Mouse (Mus musculus) heart, embryonic 16.5 days (tissue): ENCODE results near the gene Gsap. TPM values are rescaled to one million over a fixed set of nuclear protein-coding genes. Genes with fewer than 3 reads are reported as not detected.
"Not testable (repeated sequence)": the region's sequence is repeated elsewhere in the genome, so short reads cannot be mapped to it uniquely, and the experiment has no call there.

ENCODE experiments used
- ATAC-seq: fragments of 200-750 bp; cut with Nextera tagmentation; replicated peaks from 2 replicates; pipeline ENCODE4 v1.8.0; 2017; ENCODE audit warnings: moderate number of reproducible peaks; ENCODE audit not compliant: insufficient read depth, low FRiP score; ENCODE audit errors: extremely low read depth
- H3K27ac ChIP-seq: fragments of 300-500 bp; sonication (generic); 2 replicates; pipeline ENCODE4 v1.5.1; 2014; ENCODE audit warnings: mild to moderate bottlenecking, low read length, control low read depth, moderate library complexity
- H3K27me3 ChIP-seq: fragments of 300-500 bp; sonication (generic); 2 replicates; pipeline ENCODE4 v1.6.1; 2014; ENCODE audit warnings: low read length, mixed read lengths; ENCODE audit not compliant: control insufficient read depth, insufficient read depth
- H3K36me3 ChIP-seq: fragments of 300-500 bp; sonication (generic); 2 replicates; pipeline ENCODE4 v1.6.1; 2014; ENCODE audit not compliant: control insufficient read depth, insufficient read depth
- H3K4me1 ChIP-seq: fragments of 300-500 bp; sonication (generic); 2 replicates; pipeline ENCODE4 v1.6.1; 2014; ENCODE audit warnings: low read length, mixed read lengths; ENCODE audit not compliant: control insufficient read depth, insufficient read depth
- H3K4me2 ChIP-seq: fragments of 300-500 bp; sonication (generic); 2 replicates; pipeline ENCODE4 v1.6.1; 2014; ENCODE audit warnings: low read depth, mild to moderate bottlenecking, control low read depth, low read length
- H3K4me3 ChIP-seq: fragments of 300-500 bp; sonication (generic); 2 replicates; pipeline ENCODE4 v1.5.1; 2014; ENCODE audit warnings: mild to moderate bottlenecking, control low read depth, low read length
- H3K9ac ChIP-seq: fragments of 300-500 bp; sonication (generic); 2 replicates; pipeline ENCODE4 v1.6.1; 2014; ENCODE audit warnings: low read length, control low read depth
- H3K9me3 ChIP-seq: fragments of 300-500 bp; sonication (generic); replicated peaks from 2 replicates; pipeline ENCODE4 v1.6.1; 2016; ENCODE audit warnings: low read length; ENCODE audit not compliant: control insufficient read depth
- WGBS: fragments of 180-500 bp; shearing (Covaris S2); extraction: QIAGEN DNeasy Blood & Tissue Kit; methylation state at CpG from one replicate; pipeline ENCODE4 v1.1.7; 2014; 5-methylcytosine and 5-hydroxymethylcytosine counted together
- polyA plus RNA-seq: library from polyadenylated mRNA; unstranded; fragments of >200 nt; fragmentation: Nextera tagmentation; extraction: Ambion mirVana; gene quantifications from 2 replicates; pipeline ENCODE4 v1.2.1, GENCODE M21; 2015

Gsap gene
- polyA plus RNA-seq, 1 experiment from 2014 or later: 2.3 TPM

DNA sequence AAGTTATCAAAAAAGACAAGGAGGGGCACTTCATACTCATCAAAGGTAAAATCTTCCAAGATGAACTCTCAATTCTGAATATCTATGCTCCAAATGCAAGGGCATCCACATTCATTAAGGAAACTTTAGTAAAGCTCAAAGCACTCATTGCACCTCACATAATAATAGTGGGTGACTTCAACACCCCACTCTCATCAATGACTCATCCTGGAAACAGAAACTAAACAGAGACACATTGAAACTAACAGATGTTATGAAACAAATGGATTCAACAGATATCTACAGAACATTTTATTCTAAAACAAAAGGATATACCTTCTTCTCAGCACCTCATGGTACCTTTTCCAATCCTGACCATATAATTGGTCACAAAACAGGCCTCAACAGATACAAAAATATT, 156.2 kb downstream of the Gsap start:
- H3K36me3 ChIP-seq, H3K4me1 ChIP-seq, H3K9me3 ChIP-seq, H3K9ac ChIP-seq, H3K27me3 ChIP-seq, H3K4me3 ChIP-seq, H3K4me2 ChIP-seq, ATAC-seq, H3K27ac ChIP-seq: not testable (repeated sequence)

GRCm38 (mm10) chr5:21348366-21348765, 162.3 kb downstream of the Gsap start:
- ATAC-seq: no peak
- Histone ChIP-seq H3K27ac (no peak overlapping the region), H3K36me3 (no peaks in the 10 kb centered on the region), H3K9ac (no peak overlapping the region), H3K9me3 (peaks cover 2% of the 10 kb centered on the region; the same call in 1 of the 2 replicates), H3K4me3 (no peak overlapping the region), H3K4me1 (no peaks in the 10 kb centered on the region), H3K27me3 (no peaks in the 10 kb centered on the region), H3K4me2 (no peak overlapping the region)
- 58% methylated on average over 7 of the region's 7 CpGs for WGBS

- ATAC-seq: no peak
- no peaks in the 10 kb centered on the region for H3K27me3 ChIP-seq
- no peak overlapping the region for H3K4me3 ChIP-seq
- no peak overlapping the region for H3K9ac ChIP-seq
- peaks cover 2% of the 10 kb centered on the region; the same call in 1 of the 2 replicates for H3K9me3 ChIP-seq
- peaks cover 7% of the 10 kb centered on the region for H3K4me1 ChIP-seq
- H3K27ac ChIP-seq: no peak overlapping the region
- no peaks in the 10 kb centered on the region for H3K36me3 ChIP-seq
- H3K4me2 ChIP-seq: no peak overlapping the region
These were observed 165.6 kb downstream of the Gsap start for GRCm38 (mm10) chr5:21351678-21352077.

DNA sequence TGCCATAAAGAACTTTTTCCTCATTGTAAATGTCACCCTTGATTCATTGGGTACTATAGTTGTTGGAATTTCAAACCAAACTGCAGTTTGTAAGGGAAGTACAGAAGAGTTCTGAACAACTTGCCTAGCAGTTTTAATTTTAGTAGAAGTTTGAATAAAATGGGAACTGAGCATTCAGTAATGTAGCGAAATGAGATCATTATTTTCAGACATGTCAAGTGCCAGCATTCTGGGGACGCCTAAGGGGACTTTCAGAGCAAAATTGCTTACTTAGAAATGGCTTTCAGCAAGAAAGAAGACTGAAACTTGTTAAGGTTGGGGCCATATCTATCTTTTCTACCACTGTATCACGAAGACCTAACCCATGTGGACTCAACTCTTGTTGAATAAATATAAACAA, 172.6 kb downstream of the Gsap start:
- peaks cover 7% of the 10 kb centered on the region for H3K4me1 ChIP-seq
- no peaks in the 10 kb centered on the region for H3K27me3 ChIP-seq
- H3K4me3 ChIP-seq: no peak overlapping the region
- 75% methylated on average over 3 of the region's 3 CpGs for WGBS
- H3K4me2 ChIP-seq: no peak overlapping the region
- ATAC-seq: no peak
- no peaks in the 10 kb centered on the region for H3K9me3 ChIP-seq
- H3K36me3 ChIP-seq: no peaks in the 10 kb centered on the region
- H3K27ac ChIP-seq: no peak overlapping the region
- H3K9ac ChIP-seq: no peak overlapping the region

- Histone ChIP-seq H3K27me3 (no peaks in the 10 kb centered on the region), H3K4me1 (no peaks in the 10 kb centered on the region), H3K9me3 (no peaks in the 10 kb centered on the region), H3K36me3 (no peaks in the 10 kb centered on the region), H3K4me2 (no peak overlapping the region), H3K4me3 (no peak overlapping the region), H3K9ac (no peak overlapping the region), H3K27ac (no peak overlapping the region)
- WGBS: 76% methylated on average over 3 of the region's 3 CpGs
- ATAC-seq: no peak
These were observed 177.3 kb downstream of the Gsap start for GRCm38 (mm10) chr5:21363343-21363742.

Other genes starting within 250 kb of the Gsap start
- 6.5 and 7.1 TPM in 2 replicates for gene Rsbn1l, start 229.9 kb upstream of the Gsap start, polyA plus RNA-seq
- gene Ptpn12, start 130.3 kb upstream of the Gsap start, polyA plus RNA-seq: 16.3 and 19.1 TPM in 2 replicates
- 32.4 and 40.2 TPM in 2 replicates for gene Fgl2, start 186.4 kb downstream of the Gsap start, polyA plus RNA-seq
- 3.1 and 3.3 TPM in 2 replicates for gene Ccdc146, start 238.4 kb downstream of the Gsap start, polyA plus RNA-seq
- 9.1 and 9.5 TPM in 2 replicates for gene Fam185a, start 238.7 kb downstream of the Gsap start, polyA plus RNA-seq